Mouse (Mus musculus): ENCODE measurements around the gene Clasp2. TPM values are rescaled to one million over a fixed set of nuclear protein-coding genes. Genes with fewer than 3 reads are reported as not detected.
A peak's percentile ranks its signal among the peaks of the same experiment; 100 is the strongest.
"Not testable (repeated sequence)": the region's sequence is repeated elsewhere in the genome, so short reads cannot be mapped to it uniquely, and the experiment has no call there.

Gene Clasp2
- total RNA-seq, 1 experiment from 2014 or later = 120 TPM

- DNase-seq = no peak
Observed at GRCm38 (mm10) chr9:113755888-113756719, 14.8 kb downstream of the Clasp2 start.

DNA sequence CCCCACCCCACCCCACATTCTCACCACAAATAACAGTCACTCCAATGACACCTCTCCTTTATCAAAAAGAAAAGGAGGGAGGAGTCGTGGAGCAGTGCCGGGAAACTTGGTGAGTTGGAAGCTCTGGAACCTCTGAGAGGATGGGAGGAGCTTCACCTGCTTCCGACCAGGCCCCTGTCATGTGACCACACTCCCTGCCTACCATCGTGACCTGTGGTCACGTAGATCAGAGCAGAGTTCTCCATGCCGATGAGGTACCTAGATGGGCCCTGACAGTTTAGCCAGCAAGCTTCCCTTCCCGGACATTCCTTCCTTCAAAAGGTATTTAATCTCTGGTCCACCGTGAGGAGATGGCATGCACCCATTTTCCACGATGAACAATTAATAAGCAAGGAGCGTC lies 17.2 kb downstream of the Clasp2 start:
- DNase-seq = no peak

GRCm38 (mm10) chr9:113759684-113760083 lies 18.4 kb downstream of the Clasp2 start:
- no peak for DNase-seq

DNA sequence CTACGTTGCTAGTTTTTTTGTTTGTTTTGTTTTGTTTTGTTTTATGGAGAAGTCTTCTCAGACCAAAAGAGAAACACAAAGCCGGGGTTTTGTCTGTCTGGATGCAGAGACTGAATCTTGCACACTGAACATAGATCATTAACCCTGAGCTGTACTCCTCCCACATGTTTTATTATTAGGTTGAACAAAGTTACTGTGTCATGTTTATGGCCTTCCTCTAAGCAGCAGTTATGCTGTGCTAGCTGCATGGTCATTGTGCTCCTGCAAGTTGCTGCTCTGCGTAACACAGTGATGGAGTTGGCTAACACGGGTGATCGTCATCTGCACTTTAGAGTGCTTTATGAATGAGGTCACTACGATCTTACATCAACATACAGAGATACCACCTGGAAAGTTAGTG lies 21.1 kb downstream of the Clasp2 start:
- DNase-seq = no peak

GRCm38 (mm10) chr9:113763123-113763522 lies 21.9 kb downstream of the Clasp2 start:
- DNase-seq = no peak

- no peak for DNase-seq
Observed at GRCm38 (mm10) chr9:113770640-113771039, 29.4 kb downstream of the Clasp2 start.

DNA sequence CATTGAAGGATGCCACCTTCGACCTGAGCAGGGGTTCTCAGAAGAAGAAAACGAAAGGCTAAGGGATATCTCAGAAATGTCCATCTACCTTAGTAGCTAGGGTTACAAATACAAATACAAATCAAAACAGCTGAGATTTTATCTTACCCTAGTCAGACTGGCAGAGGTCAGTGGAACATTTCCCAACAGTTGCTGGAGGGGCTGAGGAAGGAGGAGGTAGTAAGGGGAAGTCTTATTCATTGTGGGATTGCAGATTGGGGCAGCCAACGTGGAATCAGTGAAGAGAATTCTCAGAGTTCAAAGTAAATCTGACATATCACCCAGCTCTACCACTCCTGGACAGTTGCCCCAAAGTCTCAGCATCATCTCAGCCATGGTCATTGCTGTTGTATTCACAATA lies 39.6 kb downstream of the Clasp2 start:
- DNase-seq = no peak

DNA sequence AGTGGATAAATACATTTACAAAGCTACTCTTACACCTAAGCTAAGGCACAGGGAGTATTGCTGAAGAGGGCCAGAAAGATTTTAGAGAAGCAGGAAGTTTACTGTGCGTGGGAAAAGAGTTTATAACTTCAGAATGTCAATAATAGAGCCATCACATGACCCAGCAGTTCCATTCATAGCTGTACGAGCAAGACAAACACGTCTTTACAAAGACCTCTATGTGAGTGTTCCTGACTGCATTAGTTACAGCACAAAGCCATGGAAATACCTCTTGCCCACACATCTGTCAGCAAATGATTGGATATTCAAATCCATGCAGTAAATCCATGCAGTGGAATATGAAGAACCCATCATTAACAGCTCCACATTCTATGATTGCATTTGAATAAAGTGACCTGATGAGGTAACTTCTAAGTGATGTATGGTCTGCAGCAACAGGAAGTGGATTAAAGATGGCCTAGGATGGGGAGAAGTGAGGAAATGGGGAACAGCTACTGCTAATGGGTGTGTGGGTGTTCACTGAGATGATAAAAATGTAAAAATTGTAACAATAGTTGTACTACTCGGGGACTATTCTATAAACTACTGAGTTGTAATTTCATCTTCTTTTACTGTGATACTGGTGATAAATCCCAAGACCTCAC lies 41.2 kb downstream of the Clasp2 start:
- DNase-seq = no peak

GRCm38 (mm10) chr9:113783674-113784073 lies 42.4 kb downstream of the Clasp2 start:
- no peak for DNase-seq

- DNase-seq = not testable (repeated sequence)
Observed at GRCm38 (mm10) chr9:113789283-113789682, 48.0 kb downstream of the Clasp2 start.

GRCm38 (mm10) chr9:113792651-113793512 lies 51.6 kb downstream of the Clasp2 start:
- peak; percentile 86 for DNase-seq

- no peak for DNase-seq
Observed at GRCm38 (mm10) chr9:113793513-113793905, 52.2 kb downstream of the Clasp2 start.

DNA sequence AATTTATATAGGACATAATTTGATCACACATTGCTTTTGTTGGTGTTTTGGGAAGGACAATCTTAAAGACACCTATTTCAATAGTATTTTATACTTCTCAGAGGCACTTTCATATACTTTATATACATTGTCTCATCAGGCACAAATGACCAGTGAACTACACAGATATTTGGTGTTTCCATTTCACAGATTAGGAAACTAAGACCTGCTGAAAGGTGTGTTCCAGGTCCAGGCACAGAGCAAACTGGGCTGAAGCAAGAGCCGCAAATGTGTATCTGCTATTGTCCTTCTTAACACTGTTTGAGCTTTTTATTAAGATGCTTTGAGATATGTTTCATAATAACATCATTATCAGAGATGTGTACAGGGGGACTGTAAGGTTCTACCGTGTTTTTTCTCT lies 52.7 kb downstream of the Clasp2 start:
- DNase-seq = no peak

DNA sequence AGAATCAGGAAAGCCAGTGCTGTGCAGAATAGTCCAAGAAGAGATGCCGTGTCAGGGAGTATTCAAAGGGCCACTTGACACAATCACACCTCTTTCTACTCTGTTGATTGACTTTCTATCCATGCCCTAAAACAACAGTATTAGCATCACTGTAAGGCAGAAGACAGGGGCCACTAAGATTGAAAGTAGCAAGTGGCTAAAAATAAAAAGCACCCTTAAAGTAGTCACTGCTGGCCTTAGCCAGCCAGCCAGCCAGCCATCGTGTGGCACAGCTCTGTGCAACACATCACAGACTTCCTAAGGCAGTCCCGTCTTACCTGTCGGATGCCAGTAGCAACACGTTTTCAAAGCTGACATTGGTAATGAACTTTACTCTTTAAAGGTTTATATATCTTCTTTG lies 55.9 kb downstream of the Clasp2 start:
- no peak for DNase-seq

GRCm38 (mm10) chr9:113800671-113801070 lies 59.4 kb downstream of the Clasp2 start:
- DNase-seq = no peak

GRCm38 (mm10) chr9:113802734-113803133 lies 61.5 kb downstream of the Clasp2 start:
- DNase-seq = no peak

DNA sequence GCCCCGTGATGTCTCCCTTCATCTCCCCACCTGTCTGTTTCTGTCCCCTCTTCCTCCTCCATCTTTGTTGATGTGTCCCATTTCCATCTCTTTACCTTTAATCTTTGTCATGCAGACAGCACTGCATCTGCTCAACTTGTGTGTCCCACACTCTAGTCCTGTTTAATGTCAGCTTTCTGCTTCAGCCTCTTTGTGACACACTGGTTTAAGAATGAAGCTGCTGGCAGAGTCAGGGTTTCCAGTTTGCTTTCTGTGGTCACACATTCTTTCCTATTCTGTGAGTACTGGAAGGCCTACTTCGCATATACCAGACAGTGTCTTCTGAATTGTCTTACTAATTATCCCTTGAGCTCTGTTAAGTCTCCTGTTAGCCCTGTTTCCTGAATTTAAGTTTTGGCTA lies 62.5 kb downstream of the Clasp2 start:
- DNase-seq = no peak

DNA sequence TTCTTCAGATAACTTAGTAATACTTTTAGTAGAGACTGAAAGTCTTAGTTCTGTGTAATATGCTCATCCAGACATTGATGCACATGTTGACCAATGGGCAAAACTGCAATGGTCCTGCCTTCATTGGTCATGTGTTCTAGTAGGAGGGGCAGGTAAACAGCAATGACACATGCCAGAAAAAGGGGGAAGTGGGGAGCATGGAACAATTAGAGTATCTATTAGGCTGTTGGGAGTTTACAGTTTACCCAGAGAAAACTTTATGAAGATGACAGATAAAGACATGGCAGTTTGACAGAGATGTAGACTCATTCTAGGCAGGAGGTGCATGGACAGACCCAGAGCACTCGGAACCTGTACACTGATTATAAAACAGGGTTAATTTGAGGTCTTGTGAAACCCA lies 64.1 kb downstream of the Clasp2 start:
- no peak for DNase-seq

DNA sequence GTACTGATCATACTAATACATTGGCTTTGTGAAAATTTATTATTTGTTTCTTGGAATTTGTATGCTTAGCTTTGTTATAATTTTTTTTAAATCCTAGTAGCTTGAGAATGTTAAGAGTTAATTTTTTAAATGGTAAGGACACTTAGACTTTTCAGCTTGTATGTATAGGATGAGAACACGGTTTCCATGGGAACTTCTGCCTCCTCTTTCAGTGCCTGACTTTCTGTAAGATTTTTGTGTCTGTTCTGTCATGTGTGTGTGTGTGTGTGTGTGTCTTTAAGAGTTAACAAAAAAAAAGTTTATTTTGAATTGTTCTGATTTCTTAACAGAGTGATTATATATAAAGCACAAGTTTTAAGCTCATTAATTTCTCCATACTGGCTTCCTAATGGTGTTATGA lies 70.1 kb downstream of the Clasp2 start:
- no peak for DNase-seq

- DNase-seq = peak; percentile 47
Observed at GRCm38 (mm10) chr9:113811957-113812670, 70.8 kb downstream of the Clasp2 start.

DNA sequence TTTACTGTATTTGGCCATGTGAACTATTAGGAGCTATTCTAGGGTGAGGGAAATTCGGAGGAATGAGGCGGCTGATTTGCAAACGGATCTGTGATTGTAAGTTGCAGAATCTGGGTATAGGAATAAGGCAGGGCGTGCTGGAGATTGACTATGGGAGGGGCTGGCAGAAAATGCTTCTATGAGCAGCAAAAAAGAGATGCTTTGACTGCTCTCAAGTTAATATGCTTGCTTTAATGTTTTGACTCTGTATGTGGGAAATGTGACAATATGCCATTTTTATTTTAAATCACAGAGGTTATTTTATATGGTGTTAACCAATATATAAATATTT lies 71.4 kb downstream of the Clasp2 start:
- DNase-seq = no peak

DNA sequence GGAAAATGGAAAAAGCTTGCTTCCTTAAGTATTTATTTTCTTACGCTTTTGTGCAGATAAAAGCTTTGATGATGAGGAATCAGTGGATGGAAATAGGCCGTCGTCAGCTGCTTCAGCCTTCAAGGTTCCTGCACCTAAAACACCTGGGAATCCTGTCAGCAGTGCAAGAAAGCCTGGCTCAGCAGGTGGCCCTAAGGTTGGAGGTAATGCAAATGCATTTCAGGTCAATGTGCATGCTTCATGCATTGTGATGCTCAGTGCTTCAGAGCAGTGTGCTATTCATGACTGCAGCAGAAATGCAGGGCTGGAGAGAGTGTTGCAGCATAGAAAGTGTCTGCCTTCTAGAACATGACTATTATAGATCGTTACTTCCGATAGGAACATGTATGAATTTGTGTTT lies 71.8 kb downstream of the Clasp2 start:
- DNase-seq = no peak

All from adrenal gland, postnatal 14 days (tissue).